ENCODE assay signal across 23 mouse cellular contexts in the genomic region with DNA sequence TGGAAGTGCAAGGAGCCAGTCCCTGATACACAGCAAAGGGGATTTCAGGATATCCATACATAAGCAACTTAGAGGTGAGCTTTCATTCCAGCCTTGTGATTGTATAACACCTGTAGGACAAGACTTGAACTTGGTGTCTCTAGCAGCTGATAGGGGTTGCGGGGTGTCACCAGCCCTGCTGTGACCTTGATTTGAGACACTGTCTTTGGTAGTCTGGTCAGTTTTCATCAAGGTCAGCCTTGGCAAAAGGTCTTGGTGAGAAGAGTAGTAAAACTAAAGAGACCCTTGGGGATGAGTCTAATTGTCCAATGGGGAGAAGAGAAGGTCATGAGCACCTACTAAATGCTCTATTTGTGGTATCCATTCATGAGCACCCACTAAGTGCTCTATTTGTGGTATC.
A peak's percentile ranks its signal among the peaks of the same experiment; 100 is the strongest.
DNase-seq lines count a peak whose midpoint lies in the region; ATAC-seq lines count a peak whose summit lies in the region.
"Had no signal": no experiment of that assay in that cellular context is flagged by ENCODE, and none has a peak within 500 bp of the region (broad histone marks: within the 10 kb centered on the region; RNA-seq: fewer than 3 reads in every experiment).

No protein-coding gene starts in this region.

- H3K27ac ChIP-seq in hindbrain, embryonic 13.5 days = peak overlapping the region; percentile 9; the same call in 1 of the 2 replicates
- H3K27ac ChIP-seq in hindbrain, embryonic 11.5 days (ENCODE audit: low read depth, low read length) = no peak overlapping the region
- H3K27ac ChIP-seq in midbrain, embryonic 11.5 days (ENCODE audit: low read depth, low read length) = no peak overlapping the region
- H3K27ac ChIP-seq in midbrain, embryonic 15.5 days = no peak overlapping the region
- H3K27ac ChIP-seq: embryonic facial prominence, embryonic 13.5 days; embryonic facial prominence, embryonic 15.5 days had no signal

- H3K4me2 ChIP-seq in hindbrain, embryonic 13.5 days = no peak overlapping the region
- H3K4me2 ChIP-seq in hindbrain, embryonic 11.5 days (replicated peaks; ENCODE audit: low read depth, low read length) = no peak overlapping the region
- H3K4me2 ChIP-seq in midbrain, embryonic 11.5 days = no peak overlapping the region
- H3K4me2 ChIP-seq in midbrain, embryonic 15.5 days = no peak overlapping the region
- H3K4me2 ChIP-seq: embryonic facial prominence, embryonic 13.5 days; embryonic facial prominence, embryonic 15.5 days; forebrain, embryonic 12.5 days had no signal

- no peak for ATAC-seq in hindbrain, embryonic 13.5 days (ENCODE audit: low FRiP score)
- no peak for ATAC-seq in hindbrain, embryonic 11.5 days (ENCODE audit: low FRiP score)
- no peak for ATAC-seq in midbrain, embryonic 11.5 days (ENCODE audit: low FRiP score)
- ATAC-seq in midbrain, embryonic 15.5 days (replicated peaks) = no peak
- ATAC-seq: forebrain, embryonic 14.5 days; forebrain, embryonic 16.5 days had no signal

- no peaks in the 10 kb centered on the region for H3K27me3 ChIP-seq in hindbrain, embryonic 13.5 days
- H3K27me3 ChIP-seq in hindbrain, embryonic 11.5 days (ENCODE audit: control insufficient read depth, insufficient read depth, low read length) = no peaks in the 10 kb centered on the region
- no peaks in the 10 kb centered on the region for H3K27me3 ChIP-seq in midbrain, embryonic 11.5 days (ENCODE audit: control insufficient read depth, insufficient read depth, low read length)
- H3K27me3 ChIP-seq in midbrain, embryonic 15.5 days (replicated peaks) = no peaks in the 10 kb centered on the region
- H3K27me3 ChIP-seq: embryonic facial prominence, embryonic 13.5 days; embryonic facial prominence, embryonic 15.5 days; forebrain, embryonic 12.5 days had no signal

- H3K9me3 ChIP-seq in hindbrain, embryonic 13.5 days = no peaks in the 10 kb centered on the region
- no peaks in the 10 kb centered on the region for H3K9me3 ChIP-seq in hindbrain, embryonic 11.5 days (ENCODE audit: control insufficient read depth, low read length)
- H3K9me3 ChIP-seq in midbrain, embryonic 11.5 days (ENCODE audit: control insufficient read depth, low read length) = no peaks in the 10 kb centered on the region; the same call in 1 of the 2 replicates
- H3K9me3 ChIP-seq in midbrain, embryonic 15.5 days = no peaks in the 10 kb centered on the region
- H3K9me3 ChIP-seq: embryonic facial prominence, embryonic 13.5 days; embryonic facial prominence, embryonic 15.5 days; forebrain, embryonic 10.5 days; forebrain, embryonic 12.5 days had no signal

- no peak overlapping the region for H3K9ac ChIP-seq in hindbrain, embryonic 13.5 days
- no peak overlapping the region for H3K9ac ChIP-seq in hindbrain, embryonic 11.5 days (ENCODE audit: low read depth, low read length)
- H3K9ac ChIP-seq in midbrain, embryonic 11.5 days (ENCODE audit: low read length) = no peak overlapping the region
- H3K9ac ChIP-seq in midbrain, embryonic 15.5 days = no peak overlapping the region
- H3K9ac ChIP-seq: embryonic facial prominence, embryonic 13.5 days; embryonic facial prominence, embryonic 15.5 days; forebrain, embryonic 12.5 days had no signal

- 100% methylated on average over 1 of the region's 1 CpGs for WGBS in hindbrain, embryonic 13.5 days
- 94% methylated on average over 1 of the region's 1 CpGs for WGBS in hindbrain, embryonic 11.5 days
- 100% methylated on average over 1 of the region's 1 CpGs for WGBS in midbrain, embryonic 11.5 days
- WGBS in midbrain, embryonic 15.5 days = 98% methylated on average over 1 of the region's 1 CpGs

- H3K4me1 ChIP-seq in hindbrain, embryonic 13.5 days (replicated peaks) = peaks cover 37% of the 10 kb centered on the region
- H3K4me1 ChIP-seq in hindbrain, embryonic 11.5 days (replicated peaks; ENCODE audit: control insufficient read depth, insufficient read depth, low read length) = peaks cover 13% of the 10 kb centered on the region
- peaks cover 19% of the 10 kb centered on the region for H3K4me1 ChIP-seq in midbrain, embryonic 11.5 days (ENCODE audit: control insufficient read depth, insufficient read depth, low read length)
- peaks cover 19% of the 10 kb centered on the region for H3K4me1 ChIP-seq in midbrain, embryonic 15.5 days

- H3K36me3 ChIP-seq in hindbrain, embryonic 13.5 days = no peaks in the 10 kb centered on the region
- H3K36me3 ChIP-seq in hindbrain, embryonic 11.5 days (ENCODE audit: control insufficient read depth, insufficient read depth, low read length) = 0 out of 2 replicates have a peak, but pooled peaks cover 2% of the 10 kb centered on the region
- H3K36me3 ChIP-seq in midbrain, embryonic 11.5 days (ENCODE audit: control insufficient read depth, insufficient read depth, low read length) = no peaks in the 10 kb centered on the region
- no peaks in the 10 kb centered on the region for H3K36me3 ChIP-seq in midbrain, embryonic 15.5 days (replicated peaks)
- H3K36me3 ChIP-seq: embryonic facial prominence, embryonic 13.5 days; embryonic facial prominence, embryonic 15.5 days; forebrain, embryonic 12.5 days had no signal

- no peak for DNase-seq in hindbrain, embryonic 11.5 days (ENCODE audit: low spot score)
- DNase-seq in midbrain, embryonic 11.5 days (ENCODE audit: low spot score, missing footprints) = peak; percentile 68
- peak; percentile 0 for DNase-seq in NIH3T3 (ENCODE audit: low read depth)
- no peak for DNase-seq in Muller cell, postnatal 12 days (ENCODE audit: inconsistent ontology term)
- DNase-seq: adrenal gland, adult 2 months; adrenal gland, postnatal 10 days; adrenal gland, postnatal 25 days; cerebellum, adult 11 months; cerebellum, adult 18-20 months; cerebellum, adult 8-10 months; cerebellum, adult 9-11 months; cerebellum, postnatal 14 days; cerebellum, postnatal 36 days; embryo, embryonic 11 days had no signal

- H3K4me3 ChIP-seq in hindbrain, embryonic 13.5 days = no peak overlapping the region
- no peak overlapping the region for H3K4me3 ChIP-seq in hindbrain, embryonic 11.5 days (ENCODE audit: low read depth, low read length)
- H3K4me3 ChIP-seq in midbrain, embryonic 11.5 days (ENCODE audit: low read depth, low read length) = no peak overlapping the region
- no peak overlapping the region for H3K4me3 ChIP-seq in midbrain, embryonic 15.5 days
- H3K4me3 ChIP-seq: embryonic facial prominence, embryonic 13.5 days; embryonic facial prominence, embryonic 15.5 days; erythroblast, embryonic 14.5 days; forebrain, embryonic 10.5 days; forebrain, embryonic 12.5 days had no signal

Comparison
In these comparisons a context has a peak if more than half of its experiments do, and no peak if none do; other contexts are left out.
1. DNase-seq: peak in midbrain, embryonic 11.5 days (single experiment) and NIH3T3 (single experiment); none in hindbrain, embryonic 11.5 days (single experiment) and Muller cell, postnatal 12 days (single experiment).